Mouse (Mus musculus): ENCODE measurements around the gene Gm12569. TPM values are rescaled to one million over a fixed set of nuclear protein-coding genes. Genes with fewer than 3 reads are reported as not detected.
A peak's percentile ranks its signal among the peaks of the same experiment; 100 is the strongest.

Gm12569 gene
- polyA plus RNA-seq, 1 experiment from 2014 or later, result not detected

- TF ChIP-seq EP300 (IDR thresholded peaks at IDR 0.05; ENCODE audit: low read depth), result no peak
- TF ChIP-seq CTCF (IDR thresholded peaks at IDR 0.05; ENCODE audit: low read depth), result no peak
- H3K4me1 ChIP-seq (ENCODE audit: insufficient read depth), result no peaks in the 10 kb centered on the region
- no peak overlapping the region for H3K27ac ChIP-seq (ENCODE audit: low read depth)
- DNase-seq (no peak), ATAC-seq (no peak)
- no peak overlapping the region for H3K4me2 ChIP-seq (ENCODE audit: low read depth, low read length)
- WGBS (ENCODE audit: insufficient replicate concordance), result 74% methylated on average over 9 of the region's 9 CpGs
- no peak overlapping the region for H3K9ac ChIP-seq (replicated peaks)
- no peak overlapping the region for H3K4me3 ChIP-seq (ENCODE audit: low read depth, low read length)
- no peaks in the 10 kb centered on the region for H3K36me3 ChIP-seq (replicated peaks; ENCODE audit: insufficient read depth, low read length)
- no peaks in the 10 kb centered on the region for H3K9me3 ChIP-seq (ENCODE audit: low read length)
- no peaks in the 10 kb centered on the region for H3K27me3 ChIP-seq (ENCODE audit: insufficient read depth, low read length)
These were observed 14.4 kb downstream of the Gm12569 start for GRCm38 (mm10) chr11:51234626-51235025.

- Histone ChIP-seq H3K27me3 (ENCODE audit: insufficient read depth, low read length) (no peaks in the 10 kb centered on the region), H3K27ac (ENCODE audit: low read depth) (no peak overlapping the region), H3K36me3 (replicated peaks; ENCODE audit: insufficient read depth, low read length) (no peaks in the 10 kb centered on the region), H3K9ac (replicated peaks) (no peak overlapping the region), H3K9me3 (ENCODE audit: low read length) (no peaks in the 10 kb centered on the region), H3K4me3 (ENCODE audit: low read depth, low read length) (no peak overlapping the region), H3K4me2 (ENCODE audit: low read depth, low read length) (no peak overlapping the region), H3K4me1 (ENCODE audit: insufficient read depth) (no peaks in the 10 kb centered on the region)
- TF ChIP-seq CTCF (IDR thresholded peaks at IDR 0.05; ENCODE audit: low read depth), result peak; percentile 29
- no peak for TF ChIP-seq EP300 (IDR thresholded peaks at IDR 0.05; ENCODE audit: low read depth)
- no peak for DNase-seq
- no peak for ATAC-seq
- WGBS (ENCODE audit: insufficient replicate concordance), result 64% methylated on average over 2 of the region's 2 CpGs
These were observed 22.6 kb downstream of the Gm12569 start for GRCm38 (mm10) chr11:51242897-51243296.

GRCm38 (mm10) chr11:51257006-51257405 is 36.7 kb downstream of the Gm12569 start:
- no peak overlapping the region for H3K4me2 ChIP-seq (ENCODE audit: low read depth, low read length)
- DNase-seq (no peak), ATAC-seq (no peak)
- H3K9ac ChIP-seq (replicated peaks), result no peak overlapping the region
- H3K4me3 ChIP-seq (ENCODE audit: low read depth, low read length), result no peak overlapping the region
- peaks cover 3% of the 10 kb centered on the region; the same call in 1 of the 2 replicates for H3K4me1 ChIP-seq (ENCODE audit: insufficient read depth)
- no peaks in the 10 kb centered on the region for H3K27me3 ChIP-seq (ENCODE audit: insufficient read depth, low read length)
- WGBS (ENCODE audit: insufficient replicate concordance), result 66% methylated on average over 4 of the region's 4 CpGs
- TF ChIP-seq CTCF (IDR thresholded peaks at IDR 0.05; ENCODE audit: low read depth), result no peak
- no peak for TF ChIP-seq EP300 (IDR thresholded peaks at IDR 0.05; ENCODE audit: low read depth)
- H3K36me3 ChIP-seq (replicated peaks; ENCODE audit: insufficient read depth, low read length), result no peaks in the 10 kb centered on the region
- no peak overlapping the region for H3K27ac ChIP-seq (ENCODE audit: low read depth)
- H3K9me3 ChIP-seq (ENCODE audit: low read length), result no peaks in the 10 kb centered on the region

GRCm38 (mm10) chr11:51261680-51262219 is 41.5 kb downstream of the Gm12569 start, which contains the start of gene Clk4:
Clk4 (plus strand) TSS chr11:51261730.
- ATAC-seq, result no peak
- Histone ChIP-seq H3K27me3 (ENCODE audit: insufficient read depth, low read length) (no peaks in the 10 kb centered on the region), H3K4me3 (ENCODE audit: low read depth, low read length) (peak within 1 kb of the TSS; percentile 91), H3K9me3 (ENCODE audit: low read length) (no peaks in the 10 kb centered on the region), H3K4me2 (ENCODE audit: low read depth, low read length) (peak within 1 kb of the TSS; percentile 97), H3K4me1 (ENCODE audit: insufficient read depth) (peaks cover 25% of the 10 kb centered on the region), H3K27ac (ENCODE audit: low read depth) (peak within 1 kb of the TSS; percentile 98), H3K36me3 (replicated peaks; ENCODE audit: insufficient read depth, low read length) (peaks cover 7% of the 10 kb centered on the region; the same call in 1 of the 2 replicates), H3K9ac (replicated peaks) (peak within 1 kb of the TSS; percentile 98)
- no peak for TF ChIP-seq CTCF (IDR thresholded peaks at IDR 0.05; ENCODE audit: low read depth)
- no peak for TF ChIP-seq EP300 (IDR thresholded peaks at IDR 0.05; ENCODE audit: low read depth)
- DNase-seq, result no peak
- WGBS (ENCODE audit: insufficient replicate concordance), result 69% methylated on average over 3 of the region's 3 CpGs

- TF ChIP-seq CTCF (IDR thresholded peaks at IDR 0.05; ENCODE audit: low read depth), result peak; percentile 55
- no peak for TF ChIP-seq EP300 (IDR thresholded peaks at IDR 0.05; ENCODE audit: low read depth)
- Histone ChIP-seq H3K9me3 (ENCODE audit: low read length) (no peaks in the 10 kb centered on the region), H3K36me3 (replicated peaks; ENCODE audit: insufficient read depth, low read length) (peaks cover 16% of the 10 kb centered on the region), H3K4me1 (ENCODE audit: insufficient read depth) (peaks cover 25% of the 10 kb centered on the region), H3K4me3 (ENCODE audit: low read depth, low read length) (peak within 1 kb of the TSS; percentile 91), H3K4me2 (ENCODE audit: low read depth, low read length) (peak within 1 kb of the TSS; percentile 97), H3K27me3 (ENCODE audit: insufficient read depth, low read length) (no peaks in the 10 kb centered on the region), H3K9ac (replicated peaks) (peak within 1 kb of the TSS; percentile 98), H3K27ac (ENCODE audit: low read depth) (peak within 1 kb of the TSS; percentile 98)
- peak; percentile 99 for DNase-seq
- WGBS (ENCODE audit: insufficient replicate concordance), result 3% methylated on average over 57 of the region's 57 CpGs
- peak; percentile 95 for ATAC-seq
These were observed 42.3 kb downstream of the Gm12569 start, which contains the start of gene BC049762 for GRCm38 (mm10) chr11:51262342-51263285. BC049762 (minus strand) TSS chr11:51263046.

- no peaks in the 10 kb centered on the region for H3K27me3 ChIP-seq (ENCODE audit: insufficient read depth, low read length)
- H3K4me1 ChIP-seq (ENCODE audit: insufficient read depth), result peaks cover 25% of the 10 kb centered on the region
- no peaks in the 10 kb centered on the region for H3K9me3 ChIP-seq (ENCODE audit: low read length)
- TF ChIP-seq CTCF (IDR thresholded peaks at IDR 0.05; ENCODE audit: low read depth) (no peak), EP300 (IDR thresholded peaks at IDR 0.05; ENCODE audit: low read depth) (no peak)
- ATAC-seq (peak; percentile 72), DNase-seq (peak; percentile 82)
- under 1% methylated on average over 50 of the region's 50 CpGs for WGBS (ENCODE audit: insufficient replicate concordance)
- peak overlapping the region; percentile 98 for H3K9ac ChIP-seq (replicated peaks)
- peaks cover 19% of the 10 kb centered on the region for H3K36me3 ChIP-seq (replicated peaks; ENCODE audit: insufficient read depth, low read length)
- H3K27ac ChIP-seq (ENCODE audit: low read depth), result peak overlapping the region; percentile 98
- H3K4me2 ChIP-seq (ENCODE audit: low read depth, low read length), result peak overlapping the region; percentile 97
- peak overlapping the region; percentile 91 for H3K4me3 ChIP-seq (ENCODE audit: low read depth, low read length)
These were observed 43.1 kb downstream of the Gm12569 start for GRCm38 (mm10) chr11:51263286-51263831.

Measured in liver, postnatal 0 days (tissue).